ENCODE assay signal across 8 mouse cellular contexts in genomic region chr3:131214841-131215240, GRCm38 (mm10). TPM values are rescaled to one million over a fixed set of nuclear protein-coding genes. Genes with fewer than 3 reads are reported as not detected.
DNase-seq lines count a peak whose midpoint lies in the region; ATAC-seq and TF ChIP-seq lines count a peak whose summit lies in the region.

No protein-coding gene starts in this region.

- no peaks in the 10 kb centered on the region for H3K9me3 ChIP-seq in limb, embryonic 12.5 days
- H3K9me3 ChIP-seq in stomach, postnatal 0 days (ENCODE audit: control insufficient read depth, low read length): no peaks in the 10 kb centered on the region
- no peaks in the 10 kb centered on the region for H3K9me3 ChIP-seq in forebrain, embryonic 14.5 days (replicated peaks; ENCODE audit: control insufficient read depth, low read length)

- no peaks in the 10 kb centered on the region for H3K27me3 ChIP-seq in limb, embryonic 12.5 days
- no peaks in the 10 kb centered on the region for H3K27me3 ChIP-seq in stomach, postnatal 0 days (ENCODE audit: control insufficient read depth, insufficient read depth, low read length)
- no peaks in the 10 kb centered on the region for H3K27me3 ChIP-seq in forebrain, embryonic 14.5 days (replicated peaks; ENCODE audit: control insufficient read depth, insufficient read depth, low read length)

- TF ChIP-seq CTCF in stomach, postnatal 0 days (IDR thresholded peaks at IDR 0.05; ENCODE audit: low read depth): peak; percentile 70

- peak overlapping the region; percentile 76 for H3K27ac ChIP-seq in limb, embryonic 12.5 days
- H3K27ac ChIP-seq in stomach, postnatal 0 days (replicated peaks): no peak overlapping the region
- H3K27ac ChIP-seq in forebrain, embryonic 14.5 days (ENCODE audit: low read depth, low read length): no peak overlapping the region

- ATAC-seq in limb, embryonic 12.5 days (ENCODE audit: insufficient number of reproducible peaks, insufficient read depth, low FRiP score, low TSS enrichment, low read depth): no peak
- no peak for ATAC-seq in stomach, postnatal 0 days (ENCODE audit: low FRiP score, low TSS enrichment)
- no peak for ATAC-seq in forebrain, embryonic 14.5 days

- peaks cover 34% of the 10 kb centered on the region for H3K4me1 ChIP-seq in limb, embryonic 12.5 days (replicated peaks)
- no peaks in the 10 kb centered on the region for H3K4me1 ChIP-seq in stomach, postnatal 0 days (replicated peaks; ENCODE audit: control insufficient read depth, insufficient read depth)
- no peaks in the 10 kb centered on the region for H3K4me1 ChIP-seq in forebrain, embryonic 14.5 days (ENCODE audit: control insufficient read depth, insufficient read depth, low read length)

- no peak overlapping the region for H3K4me3 ChIP-seq in limb, embryonic 12.5 days (replicated peaks)
- no peak overlapping the region for H3K4me3 ChIP-seq in stomach, postnatal 0 days (ENCODE audit: low read depth, low read length)
- H3K4me3 ChIP-seq in forebrain, embryonic 14.5 days (ENCODE audit: low read depth, low read length): no peak overlapping the region

- WGBS in limb, embryonic 12.5 days: 66% methylated on average over 9 of the region's 9 CpGs
- WGBS in stomach, postnatal 0 days: 66% methylated on average over 9 of the region's 9 CpGs
- 66% methylated on average over 9 of the region's 9 CpGs for WGBS in forebrain, embryonic 14.5 days

- peaks cover 8% of the 10 kb centered on the region; the same call in 1 of the 2 replicates for H3K36me3 ChIP-seq in limb, embryonic 12.5 days
- no peaks in the 10 kb centered on the region for H3K36me3 ChIP-seq in stomach, postnatal 0 days (ENCODE audit: control insufficient read depth, insufficient read depth, low read length)
- H3K36me3 ChIP-seq in forebrain, embryonic 14.5 days (ENCODE audit: control insufficient read depth, insufficient read depth, low read length): no peaks in the 10 kb centered on the region

- DNase-seq in gastrocnemius, postnatal 10 days: peak; percentile 58
- DNase-seq in gastrocnemius, adult 8-10 months (ENCODE audit: low spot score in 2 of 2): no peak
- peak; percentile 52 for DNase-seq in right cerebral cortex, postnatal 4 days
- no peak for DNase-seq in right cerebral cortex, adult 18-20 months
- peak; percentile 9 for DNase-seq in c-Kit-positive CD71-positive TER-119-negative erythroid progenitor cells, embryonic 14.5 days (ENCODE audit: low read depth)
- DNase-seq in stomach, postnatal 0 days (ENCODE audit: low spot score): peak; percentile 38
- no peak for DNase-seq in forebrain, embryonic 14.5 days (ENCODE audit: low spot score)

- no peak overlapping the region for H3K9ac ChIP-seq in limb, embryonic 12.5 days (replicated peaks)
- no peak overlapping the region for H3K9ac ChIP-seq in stomach, postnatal 0 days (ENCODE audit: low read length)
- H3K9ac ChIP-seq in forebrain, embryonic 14.5 days (ENCODE audit: low read length): no peak overlapping the region

- TF ChIP-seq EP300 in stomach, postnatal 0 days (optimal IDR thresholded peaks at IDR 0.05): no peak

- H3K4me2 ChIP-seq in limb, embryonic 12.5 days: no peak overlapping the region
- no peak overlapping the region for H3K4me2 ChIP-seq in stomach, postnatal 0 days (replicated peaks; ENCODE audit: low read depth)
- H3K4me2 ChIP-seq in forebrain, embryonic 14.5 days (ENCODE audit: low read length): no peak overlapping the region

RNA-seq across cellular contexts. Expression of gene Hadh, which starts 57.1 kb away (rescaled TPM):
- total RNA-seq in gastrocnemius, postnatal 10 days (2021): 100 to 1,000 TPM; 208 to 234 TPM
- total RNA-seq in gastrocnemius, adult 8-10 months (2022): 100 to 1,000 TPM; 133 to 163 (median 155) TPM
- polyA plus RNA-seq in limb, embryonic 12.5 days (2016; fragmentation: Nextera tagmentation; extraction: Ambion mirVana): 98.2 and 102 TPM in 2 replicates
- polyA plus RNA-seq in stomach, postnatal 0 days (2015; fragmentation: Nextera tagmentation; extraction: Ambion mirVana): 172 and 176 TPM in 2 replicates
- 31.1 and 34.1 TPM in 2 replicates for polyA plus RNA-seq in forebrain, embryonic 14.5 days (2014; fragmentation: Nextera tagmentation; extraction: Ambion mirVana)

Comparison
In these comparisons a context has a peak if more than half of its experiments do, and no peak if none do; other contexts are left out.
1. DNase-seq: peak in gastrocnemius, postnatal 10 days (single experiment), right cerebral cortex, postnatal 4 days (single experiment), c-Kit-positive CD71-positive TER-119-negative erythroid progenitor cells, embryonic 14.5 days (single experiment) and stomach, postnatal 0 days (single experiment); none in gastrocnemius, adult 8-10 months (0 of 2), right cerebral cortex, adult 18-20 months (single experiment) and forebrain, embryonic 14.5 days (single experiment).